Mouse (Mus musculus): ENCODE measurements at regions not wholly inside any gene's neighbourhood (a gene's known extent, or its start where the extent isn't known, plus 50 kb on each side); places are given as distances from the start of the nearest gene placed in this dataset.

- DNase-seq (ENCODE audit: low spot score in 2 of 2) = no peak
- no peak overlapping the region for H3K27ac ChIP-seq
- no peak overlapping the region for H3K4me3 ChIP-seq
- no peak for TF ChIP-seq CTCF (conservative IDR thresholded peaks at IDR 0.05)
Observed at GRCm38 (mm10) chr16:51925639-51926038, 105.4 kb upstream of the Cblb start.

DNA sequence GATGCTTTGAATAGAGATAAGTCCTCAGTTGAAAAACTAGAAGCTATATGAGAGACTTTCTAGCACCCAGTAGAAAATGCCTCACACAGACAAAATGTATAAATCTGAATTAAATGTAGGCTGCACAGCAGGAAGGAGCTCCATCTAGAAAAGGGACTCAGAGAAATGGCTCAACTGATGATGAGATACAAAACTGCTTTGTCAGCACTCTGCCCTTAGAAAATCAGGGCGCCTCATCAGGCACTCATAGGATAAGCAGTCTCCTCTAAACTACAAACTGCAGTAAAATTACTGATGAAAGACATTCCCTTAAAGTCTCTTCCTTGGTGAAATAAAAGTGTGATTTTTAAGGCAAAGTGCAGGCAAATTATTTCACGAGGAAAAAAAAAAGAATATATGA is 97.9 kb upstream of the Cblb start:
- no peak for DNase-seq (ENCODE audit: low spot score in 2 of 2)
- H3K4me3 ChIP-seq = no peak overlapping the region
- TF ChIP-seq CTCF (conservative IDR thresholded peaks at IDR 0.05) = no peak

DNA sequence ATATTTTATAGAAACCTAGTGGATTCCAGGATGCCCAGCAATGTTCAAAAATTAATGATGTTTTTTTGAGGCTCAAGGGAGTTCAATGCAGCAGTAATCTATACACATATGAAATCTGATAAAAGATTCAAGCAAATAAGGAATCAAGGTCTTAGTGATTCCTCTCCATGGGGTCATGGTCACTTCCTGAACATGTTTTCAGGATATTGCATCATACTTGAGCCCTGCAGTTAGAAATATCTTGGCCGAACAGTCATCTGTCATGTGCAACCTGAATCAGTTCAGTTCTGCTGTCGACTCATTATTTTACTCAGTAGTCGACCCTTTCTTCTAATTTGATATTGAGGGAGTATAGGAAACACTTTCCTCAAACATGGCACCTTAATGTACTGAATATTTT is 97.1 kb upstream of the Cblb start:
- H3K4me3 ChIP-seq = no peak overlapping the region
- TF ChIP-seq CTCF (conservative IDR thresholded peaks at IDR 0.05) = no peak
- DNase-seq (ENCODE audit: low spot score in 2 of 2) = no peak
- no peak overlapping the region for H3K27ac ChIP-seq

More for the DNA sequence above, 97.9 kb upstream of the Cblb start:
- no peak overlapping the region for H3K27ac ChIP-seq

DNA sequence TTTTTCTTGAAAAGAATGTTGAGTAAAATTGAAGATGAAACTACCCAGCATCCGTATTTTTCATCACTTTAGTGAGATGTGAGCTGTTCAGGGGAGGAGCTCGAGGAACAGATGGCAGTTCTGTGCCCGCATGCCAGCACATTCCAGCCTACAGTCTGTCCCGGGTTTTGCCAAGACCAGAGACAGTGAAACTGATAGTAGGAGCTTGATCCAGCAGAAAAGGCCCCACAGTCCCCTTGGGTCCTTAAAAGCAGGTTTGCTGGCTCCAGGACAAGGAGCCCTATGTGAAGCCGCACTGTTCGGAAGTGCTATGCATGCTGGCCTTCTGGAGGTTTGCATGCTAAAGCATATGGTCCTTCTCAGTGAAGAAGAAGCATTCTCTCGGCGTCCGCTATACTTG is 93.7 kb upstream of the Cblb start:
- H3K4me3 ChIP-seq = peak overlapping the region; percentile 36
- peak overlapping the region; percentile 84 for H3K27ac ChIP-seq
- peak; percentile 74 to 86 for DNase-seq (ENCODE audit: low spot score in 2 of 2)
- no peak for TF ChIP-seq CTCF (conservative IDR thresholded peaks at IDR 0.05)

- no peak for DNase-seq (ENCODE audit: low spot score in 2 of 2)
- Histone ChIP-seq H3K4me3 (no peak overlapping the region), H3K27ac (0 out of 2 replicates have a peak overlapping the region, but pooled peaks have one; percentile 9)
- no peak for TF ChIP-seq CTCF (conservative IDR thresholded peaks at IDR 0.05)
Observed at GRCm38 (mm10) chr16:51939061-51939460, 92.0 kb upstream of the Cblb start.

DNA sequence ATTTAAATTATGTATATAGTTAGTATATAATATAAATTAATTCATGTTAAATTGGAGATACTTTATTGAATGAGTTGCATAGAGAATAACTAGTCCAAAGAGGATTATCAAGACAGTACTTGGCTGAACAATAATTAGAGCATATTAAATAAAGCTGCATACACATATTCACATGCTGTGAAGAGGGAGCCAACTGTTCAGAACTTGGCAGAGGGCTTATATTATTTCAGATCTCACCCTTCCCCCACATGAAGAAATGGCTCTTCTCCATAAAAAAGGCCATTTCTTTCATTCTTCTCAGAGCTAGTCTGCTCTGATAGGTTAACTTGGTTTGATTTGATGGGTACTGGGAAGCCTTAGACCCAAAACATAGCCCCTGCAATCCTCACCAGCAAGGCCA is 90.5 kb upstream of the Cblb start:
- no peak for TF ChIP-seq CTCF (conservative IDR thresholded peaks at IDR 0.05)
- peak; percentile 29 for DNase-seq (ENCODE audit: low spot score in 2 of 2)
- Histone ChIP-seq H3K4me3 (no peak overlapping the region), H3K27ac (peak overlapping the region; percentile 72; the same call in 1 of the 2 replicates)

GRCm38 (mm10) chr16:51942431-51943130 is 88.4 kb upstream of the Cblb start:
- no peak overlapping the region for H3K27ac ChIP-seq
- H3K4me3 ChIP-seq = no peak overlapping the region
- no peak for DNase-seq (ENCODE audit: low spot score in 2 of 2)
- TF ChIP-seq CTCF (conservative IDR thresholded peaks at IDR 0.05) = no peak

- TF ChIP-seq CTCF (conservative IDR thresholded peaks at IDR 0.05) = no peak
- no peak overlapping the region for H3K27ac ChIP-seq
- no peak for DNase-seq (ENCODE audit: low spot score in 2 of 2)
- H3K4me3 ChIP-seq = no peak overlapping the region
Observed at GRCm38 (mm10) chr16:51967051-51967845, 63.8 kb upstream of the Cblb start.
